ENCODE assay signal across 20 mouse cellular contexts in genomic region chr4:134164591-134164990, GRCm38 (mm10). TPM values are rescaled to one million over a fixed set of nuclear protein-coding genes. Genes with fewer than 3 reads are reported as not detected.
DNase-seq lines count a peak whose midpoint lies in the region; ATAC-seq and TF ChIP-seq lines count a peak whose summit lies in the region.
"Had no signal": no experiment of that assay in that cellular context is flagged by ENCODE, and none has a peak within 500 bp of the region (broad histone marks: within the 10 kb centered on the region; RNA-seq: fewer than 3 reads in every experiment).

No protein-coding gene starts in this region.

- no peak for ATAC-seq in heart, embryonic 12.5 days (ENCODE audit: insufficient number of reproducible peaks, low FRiP score)
- ATAC-seq in limb, embryonic 15.5 days (ENCODE audit: insufficient number of reproducible peaks, low FRiP score, low TSS enrichment, low read depth), result no peak
- peak; percentile 58; the same call in 1 of the 2 replicates for ATAC-seq in intestine, embryonic 15.5 days
- ATAC-seq in liver, postnatal 0 days, result peak; percentile 50
- ATAC-seq: forebrain, embryonic 16.5 days had no signal

- no peak for DNase-seq in heart, adult 8-10 months (ENCODE audit: low spot score)
- no peak for DNase-seq in limb, embryonic 10.5 days (ENCODE audit: low spot score)
- no peak for DNase-seq in liver, postnatal 0 days
- DNase-seq in cerebellum, adult 8-10 months, result no peak
- DNase-seq in cerebellum, adult 11-12 months, result no peak
- DNase-seq: kidney, postnatal 10 days had no signal

- no peak overlapping the region for H3K9ac ChIP-seq in heart, embryonic 12.5 days
- no peak overlapping the region for H3K9ac ChIP-seq in limb, embryonic 15.5 days
- no peak overlapping the region for H3K9ac ChIP-seq in intestine, embryonic 15.5 days
- H3K9ac ChIP-seq in liver, postnatal 0 days (replicated peaks), result no peak overlapping the region
- H3K9ac ChIP-seq: hindbrain, embryonic 13.5 days had no signal

- peaks cover 18% of the 10 kb centered on the region for H3K4me1 ChIP-seq in heart, embryonic 12.5 days (replicated peaks)
- H3K4me1 ChIP-seq in limb, embryonic 15.5 days, result no peaks in the 10 kb centered on the region
- no peaks in the 10 kb centered on the region for H3K4me1 ChIP-seq in limb, embryonic 10.5 days
- no peaks in the 10 kb centered on the region for H3K4me1 ChIP-seq in intestine, embryonic 15.5 days (replicated peaks)
- 0 out of 2 replicates have a peak, but pooled peaks cover 5% of the 10 kb centered on the region for H3K4me1 ChIP-seq in liver, postnatal 0 days (ENCODE audit: insufficient read depth)
- H3K4me1 ChIP-seq: hindbrain, embryonic 13.5 days had no signal

- H3K27ac ChIP-seq in heart, embryonic 12.5 days (ENCODE audit: poor library complexity, severe bottlenecking), result peak overlapping the region; percentile 71
- 0 out of 2 replicates have a peak overlapping the region, but pooled peaks have one; percentile 54 for H3K27ac ChIP-seq in limb, embryonic 15.5 days
- no peak overlapping the region for H3K27ac ChIP-seq in limb, embryonic 10.5 days
- peak overlapping the region; percentile 29; the same call in 1 of the 2 replicates for H3K27ac ChIP-seq in intestine, embryonic 15.5 days
- H3K27ac ChIP-seq in liver, postnatal 0 days (ENCODE audit: low read depth), result peak overlapping the region; percentile 61
- H3K27ac ChIP-seq: hindbrain, embryonic 13.5 days had no signal

- no peak for TF ChIP-seq EP300 in liver, postnatal 0 days (IDR thresholded peaks at IDR 0.05; ENCODE audit: low read depth)

- 89% methylated on average over 5 of the region's 6 CpGs for WGBS in heart, embryonic 12.5 days
- 86% methylated on average over 6 of the region's 6 CpGs for WGBS in limb, embryonic 15.5 days
- 94% methylated on average over 6 of the region's 6 CpGs for WGBS in limb, embryonic 10.5 days
- WGBS in intestine, embryonic 15.5 days, result 89% methylated on average over 6 of the region's 6 CpGs
- 69% methylated on average over 4 of the region's 6 CpGs for WGBS in liver, postnatal 0 days (ENCODE audit: insufficient replicate concordance)

- H3K36me3 ChIP-seq in heart, embryonic 12.5 days, result peaks cover 14% of the 10 kb centered on the region
- H3K36me3 ChIP-seq in limb, embryonic 15.5 days, result no peaks in the 10 kb centered on the region
- peaks cover 37% of the 10 kb centered on the region for H3K36me3 ChIP-seq in limb, embryonic 10.5 days
- no peaks in the 10 kb centered on the region for H3K36me3 ChIP-seq in intestine, embryonic 15.5 days
- peaks cover 17% of the 10 kb centered on the region for H3K36me3 ChIP-seq in liver, postnatal 0 days (replicated peaks; ENCODE audit: insufficient read depth, low read length)

- H3K9me3 ChIP-seq in heart, embryonic 12.5 days (replicated peaks), result no peaks in the 10 kb centered on the region
- no peaks in the 10 kb centered on the region for H3K9me3 ChIP-seq in limb, embryonic 15.5 days
- no peaks in the 10 kb centered on the region for H3K9me3 ChIP-seq in limb, embryonic 10.5 days (replicated peaks)
- H3K9me3 ChIP-seq in intestine, embryonic 15.5 days, result no peaks in the 10 kb centered on the region
- no peaks in the 10 kb centered on the region for H3K9me3 ChIP-seq in liver, postnatal 0 days (ENCODE audit: low read length)
- H3K9me3 ChIP-seq: hindbrain, embryonic 13.5 days had no signal

- peak overlapping the region; percentile 13; the same call in 1 of the 2 replicates for H3K4me2 ChIP-seq in heart, embryonic 12.5 days
- no peak overlapping the region for H3K4me2 ChIP-seq in limb, embryonic 15.5 days
- H3K4me2 ChIP-seq in intestine, embryonic 15.5 days (replicated peaks), result no peak overlapping the region
- peak overlapping the region; percentile 38 for H3K4me2 ChIP-seq in liver, postnatal 0 days (ENCODE audit: low read depth, low read length)
- H3K4me2 ChIP-seq: hindbrain, embryonic 13.5 days had no signal

- TF ChIP-seq CTCF in liver, postnatal 0 days (IDR thresholded peaks at IDR 0.05; ENCODE audit: low read depth), result no peak

- no peaks in the 10 kb centered on the region for H3K27me3 ChIP-seq in heart, embryonic 12.5 days (replicated peaks)
- no peaks in the 10 kb centered on the region for H3K27me3 ChIP-seq in limb, embryonic 15.5 days
- H3K27me3 ChIP-seq in limb, embryonic 10.5 days (ENCODE audit: low read depth, poor library complexity, severe bottlenecking), result no peaks in the 10 kb centered on the region
- no peaks in the 10 kb centered on the region for H3K27me3 ChIP-seq in intestine, embryonic 15.5 days (replicated peaks)
- no peaks in the 10 kb centered on the region for H3K27me3 ChIP-seq in liver, postnatal 0 days (ENCODE audit: insufficient read depth, low read length)
- H3K27me3 ChIP-seq: hindbrain, embryonic 13.5 days had no signal

- no peak overlapping the region for H3K4me3 ChIP-seq in heart, embryonic 12.5 days
- no peak overlapping the region for H3K4me3 ChIP-seq in limb, embryonic 15.5 days
- no peak overlapping the region for H3K4me3 ChIP-seq in limb, embryonic 10.5 days
- H3K4me3 ChIP-seq in intestine, embryonic 15.5 days (replicated peaks), result no peak overlapping the region
- H3K4me3 ChIP-seq in liver, postnatal 0 days (ENCODE audit: low read depth, low read length), result no peak overlapping the region
- H3K4me3 ChIP-seq: hindbrain, embryonic 13.5 days had no signal

RNA-seq across cellular contexts. Expression of gene Cep85, which starts 22.3 kb away (rescaled TPM):
- polyA plus RNA-seq in heart, embryonic 12.5 days (2016; fragmentation: Nextera tagmentation; extraction: Ambion mirVana), result 29.5 and 30.1 TPM in 2 replicates
- 10 to 100 TPM; 58.4 to 62.7 (median 60.5) TPM for total RNA-seq in heart, adult 8-10 months (2022)
- polyA plus RNA-seq in limb, embryonic 15.5 days (2015; fragmentation: Nextera tagmentation; extraction: Ambion mirVana), result 43.5 and 46.6 TPM in 2 replicates
- polyA plus RNA-seq in limb, embryonic 10.5 days (2016; fragmentation: Nextera tagmentation; extraction: Ambion mirVana), result 27.1 and 29.1 TPM in 2 replicates
- 90.0 and 91.6 TPM in 2 replicates for polyA plus RNA-seq in intestine, embryonic 15.5 days (2015; fragmentation: Nextera tagmentation; extraction: Ambion mirVana)
- polyA plus RNA-seq in liver, postnatal 0 days (2015; fragmentation: Nextera tagmentation; extraction: Ambion mirVana), result 65.6 and 98.1 TPM in 2 replicates

RNA-seq across cellular contexts. Expression of gene Sh3bgrl3, which starts 36.0 kb away (rescaled TPM):
- polyA plus RNA-seq in heart, embryonic 12.5 days (2016; fragmentation: Nextera tagmentation; extraction: Ambion mirVana), result 179 and 190 TPM in 2 replicates
- total RNA-seq in heart, adult 8-10 months (2022), result 10 to 100 TPM; 31.3 to 41.3 (median 35.0) TPM
- polyA plus RNA-seq in limb, embryonic 15.5 days (2015; fragmentation: Nextera tagmentation; extraction: Ambion mirVana), result 476 and 496 TPM in 2 replicates
- 280 and 308 TPM in 2 replicates for polyA plus RNA-seq in limb, embryonic 10.5 days (2016; fragmentation: Nextera tagmentation; extraction: Ambion mirVana)
- 362 and 375 TPM in 2 replicates for polyA plus RNA-seq in intestine, embryonic 15.5 days (2015; fragmentation: Nextera tagmentation; extraction: Ambion mirVana)
- 198 and 215 TPM in 2 replicates for polyA plus RNA-seq in liver, postnatal 0 days (2015; fragmentation: Nextera tagmentation; extraction: Ambion mirVana)

RNA-seq across cellular contexts. Expression of gene Gm7534, which starts 38.2 kb away (rescaled TPM):
- polyA plus RNA-seq in heart, embryonic 12.5 days (2016; fragmentation: Nextera tagmentation; extraction: Ambion mirVana), result not detected in 2 replicates
- not detected for total RNA-seq in heart, adult 8-10 months (2022)
- not detected in 2 replicates for polyA plus RNA-seq in limb, embryonic 15.5 days (2015; fragmentation: Nextera tagmentation; extraction: Ambion mirVana)
- polyA plus RNA-seq in limb, embryonic 10.5 days (2016; fragmentation: Nextera tagmentation; extraction: Ambion mirVana), result not detected in 2 replicates
- polyA plus RNA-seq in intestine, embryonic 15.5 days (2015; fragmentation: Nextera tagmentation; extraction: Ambion mirVana), result not detected in 2 replicates
- not detected in 2 replicates for polyA plus RNA-seq in liver, postnatal 0 days (2015; fragmentation: Nextera tagmentation; extraction: Ambion mirVana)
- total RNA-seq: adrenal gland, postnatal 10 days; ES-E14; gastrocnemius, adult 8-10 months; layer of hippocampus, postnatal 14 days; left cerebral cortex, postnatal 36 days; monocyte, adult 5-6 weeks had no signal
- polyA plus RNA-seq: C2C12; forebrain, embryonic 16.5 days; hindbrain, embryonic 13.5 days; lung, embryonic 16.5 days; neural tube, embryonic 14.5 days had no signal

Comparison
In these comparisons a context has a peak if more than half of its experiments do, and no peak if none do; other contexts are left out.
1. ATAC-seq: peak in intestine, embryonic 15.5 days (single experiment) and liver, postnatal 0 days (single experiment); none in heart, embryonic 12.5 days (single experiment) and limb, embryonic 15.5 days (single experiment).
2. H3K4me2 ChIP-seq: peak in heart, embryonic 12.5 days (single experiment) and liver, postnatal 0 days (single experiment); none in limb, embryonic 15.5 days (single experiment) and intestine, embryonic 15.5 days (single experiment).